In genomic region chr10:25520428-25520827, GRCm38 (mm10) we compare ENCODE assay signal across 20 mouse cellular contexts. TPM values are rescaled to one million over a fixed set of nuclear protein-coding genes. Genes with fewer than 3 reads are reported as not detected.
DNase-seq lines count a peak whose midpoint lies in the region; ATAC-seq and TF ChIP-seq lines count a peak whose summit lies in the region.
"Had no signal": no experiment of that assay in that cellular context is flagged by ENCODE, and none has a peak within 500 bp of the region (broad histone marks: within the 10 kb centered on the region; RNA-seq: fewer than 3 reads in every experiment).

No protein-coding gene starts in this region.

- peaks cover 22% of the 10 kb centered on the region; the same call in 1 of the 2 replicates for H3K36me3 ChIP-seq in lung, postnatal 0 days (ENCODE audit: insufficient read depth, low read length)
- H3K36me3 ChIP-seq in heart, postnatal 0 days (replicated peaks; ENCODE audit: control insufficient read depth, insufficient read depth, low read length): peaks cover 39% of the 10 kb centered on the region
- H3K36me3 ChIP-seq in myocyte (ENCODE audit: control insufficient read depth, insufficient read depth): peaks cover 23% of the 10 kb centered on the region
- H3K36me3 ChIP-seq: G1E had no signal

- TF ChIP-seq CTCF in lung, postnatal 0 days (IDR thresholded peaks at IDR 0.05): no peak
- TF ChIP-seq CTCF in heart, postnatal 0 days (IDR thresholded peaks at IDR 0.05; ENCODE audit: low read depth): no peak

- H3K9me3 ChIP-seq in lung, postnatal 0 days (ENCODE audit: low read length): no peaks in the 10 kb centered on the region
- no peaks in the 10 kb centered on the region for H3K9me3 ChIP-seq in heart, postnatal 0 days (replicated peaks; ENCODE audit: control insufficient read depth, low read length)
- H3K9me3 ChIP-seq: G1E; megakaryocyte, embryonic 14.5 days; neural tube, embryonic 13.5 days had no signal

- peak; percentile 38 for DNase-seq in heart, adult 8-10 months (ENCODE audit: low spot score)
- no peak for DNase-seq in heart, postnatal 25 days (ENCODE audit: low spot score)
- DNase-seq in lung, postnatal 0 days (ENCODE audit: low spot score): no peak
- DNase-seq in lung, postnatal 14 days: no peak
- peak; percentile 58 for DNase-seq in heart, postnatal 0 days (ENCODE audit: low spot score)
- DNase-seq in cerebellum, postnatal 25 days: no peak
- no peak for DNase-seq in cerebellum, postnatal 4 days (ENCODE audit: low spot score in 2 of 2)
- DNase-seq: cerebellum, adult 11 months; layer of hippocampus, postnatal 36 days; left cerebral cortex, postnatal 4 days; lung, adult 2 months had no signal

- H3K4me1 ChIP-seq in lung, postnatal 0 days (ENCODE audit: insufficient read depth, low read depth, low read length): no peaks in the 10 kb centered on the region
- H3K4me1 ChIP-seq in heart, postnatal 0 days (ENCODE audit: control insufficient read depth, insufficient read depth): no peaks in the 10 kb centered on the region
- H3K4me1 ChIP-seq: hindbrain, embryonic 13.5 days; neural tube, embryonic 13.5 days had no signal

- WGBS in lung, postnatal 0 days: 67% methylated on average over 5 of the region's 5 CpGs
- 54% methylated on average over 5 of the region's 5 CpGs for WGBS in heart, postnatal 0 days

- no peak overlapping the region for H3K4me3 ChIP-seq in lung, postnatal 0 days (ENCODE audit: low read depth, low read length)
- H3K4me3 ChIP-seq in heart, postnatal 0 days (ENCODE audit: low read depth, low read length): no peak overlapping the region
- H3K4me3 ChIP-seq in myocyte: no peak overlapping the region
- H3K4me3 ChIP-seq: hindbrain, embryonic 13.5 days; megakaryocyte, embryonic 14.5 days; neural tube, embryonic 13.5 days had no signal

- no peak overlapping the region for H3ac ChIP-seq in myocyte (ENCODE audit: control insufficient read depth, insufficient read length)

- peak; percentile 35 for TF ChIP-seq POLR2A in myocyte (IDR thresholded peaks at IDR 0.05; ENCODE audit: insufficient read length, low read depth)

- peak; percentile 66 for ATAC-seq in lung, postnatal 0 days
- ATAC-seq in heart, postnatal 0 days (ENCODE audit: insufficient read depth, low read depth): peak; percentile 76

- no peaks in the 10 kb centered on the region for H3K79me2 ChIP-seq in myocyte (ENCODE audit: control insufficient read depth, insufficient read depth)

- H3K9ac ChIP-seq in lung, postnatal 0 days (replicated peaks; ENCODE audit: low read depth): no peak overlapping the region
- no peak overlapping the region for H3K9ac ChIP-seq in heart, postnatal 0 days (replicated peaks; ENCODE audit: low read depth, low read length)
- H3K9ac ChIP-seq: hindbrain, embryonic 13.5 days; neural tube, embryonic 13.5 days had no signal

- H3K4me2 ChIP-seq in lung, postnatal 0 days (replicated peaks; ENCODE audit: low read depth, low read length): no peak overlapping the region
- H3K4me2 ChIP-seq in heart, postnatal 0 days (ENCODE audit: low read depth, low read length): no peak overlapping the region
- peak overlapping the region; percentile 30 for H3K4me2 ChIP-seq in myocyte (ENCODE audit: low read depth)
- H3K4me2 ChIP-seq: hindbrain, embryonic 13.5 days; neural tube, embryonic 13.5 days had no signal

- intact Hi-C loops in heart, postnatal 25 days (cut with DNase I): no loop called here

- H3K27me3 ChIP-seq in lung, postnatal 0 days (replicated peaks; ENCODE audit: insufficient read depth, low read length): no peaks in the 10 kb centered on the region
- no peaks in the 10 kb centered on the region for H3K27me3 ChIP-seq in heart, postnatal 0 days (ENCODE audit: control insufficient read depth, insufficient read depth, low read length)
- H3K27me3 ChIP-seq in myocyte (ENCODE audit: control insufficient read depth, insufficient read depth, insufficient read length): no peaks in the 10 kb centered on the region
- H3K27me3 ChIP-seq: hindbrain, embryonic 13.5 days; megakaryocyte, embryonic 14.5 days; neural tube, embryonic 13.5 days had no signal

- no peak for TF ChIP-seq EP300 in lung, postnatal 0 days (IDR thresholded peaks at IDR 0.05)
- no peak for TF ChIP-seq EP300 in heart, postnatal 0 days (IDR thresholded peaks at IDR 0.05; ENCODE audit: low read depth)

- H3K27ac ChIP-seq in lung, postnatal 0 days (ENCODE audit: low read length): no peak overlapping the region
- H3K27ac ChIP-seq in heart, postnatal 0 days (ENCODE audit: low read depth): peak overlapping the region; percentile 30; the same call in 1 of the 2 replicates
- H3K27ac ChIP-seq: hindbrain, embryonic 13.5 days; neural tube, embryonic 13.5 days had no signal

TF ChIP-seq in myocyte, 11 proteins besides CTCF, POLR2A, EP300 and RAD21:
- TF ChIP-seq SRF (IDR thresholded peaks at IDR 0.05; ENCODE audit: control insufficient read depth, insufficient read length, low read depth): no peak
- no peak for TF ChIP-seq REST (IDR thresholded peaks at IDR 0.05; ENCODE audit: insufficient read depth, insufficient read length)
- no peak for TF ChIP-seq POLR2AphosphoS2 (IDR thresholded peaks at IDR 0.05; ENCODE audit: insufficient read length, low read depth)
- no peak for TF ChIP-seq TCF12 (IDR thresholded peaks at IDR 0.05; ENCODE audit: insufficient read depth, poor library complexity, severe bottlenecking)
- TF ChIP-seq MYOG (IDR thresholded peaks at IDR 0.05; ENCODE audit: control insufficient read depth in 1 of 3, insufficient read depth in 1 of 3, insufficient read length in 2 of 3, low read depth in 2 of 3): no peak

RNA-seq across cellular contexts. Expression of gene Smlr1, which starts 15.6 kb away (rescaled TPM):
- total RNA-seq in heart, adult 8-10 months (2022): not detected
- total RNA-seq in heart, postnatal 25 days (2021): not detected
- polyA plus RNA-seq in lung, postnatal 0 days (2015; fragmentation: Nextera tagmentation; extraction: Ambion mirVana): not detected in 2 replicates
- total RNA-seq in heart, postnatal 0 days (2014; rRNA removed; ENCODE audit: low replicate concordance): not detected in 2 replicates
- not detected in 2 replicates for polyA plus RNA-seq in heart, postnatal 0 days (2015; fragmentation: Nextera tagmentation; extraction: Ambion mirVana)
- polyA plus RNA-seq in myocyte (2012; fragmentation: generic; extraction: Trizol): 0.05 TPM
- total RNA-seq: adrenal gland, postnatal 36 days; layer of hippocampus, postnatal 36 days; left cerebral cortex, postnatal 4 days had no signal
- polyA plus RNA-seq: frontal cortex, adult 2 months; G1E; gonadal fat pad, adult 2 months; lung, adult 2 months; midbrain, postnatal 0 days; neural tube, embryonic 13.5 days had no signal

Comparison
In these comparisons a context has a peak if more than half of its experiments do, and no peak if none do; other contexts are left out.
1. DNase-seq: peak in heart, adult 8-10 months (single experiment) and heart, postnatal 0 days (single experiment); none in heart, postnatal 25 days (single experiment), lung, postnatal 0 days (single experiment), lung, postnatal 14 days (single experiment), cerebellum, postnatal 25 days (0 of 2) and cerebellum, postnatal 4 days (0 of 2).